Comparison of ENCODE assay signal across 9 mouse cellular contexts in the genomic region with DNA sequence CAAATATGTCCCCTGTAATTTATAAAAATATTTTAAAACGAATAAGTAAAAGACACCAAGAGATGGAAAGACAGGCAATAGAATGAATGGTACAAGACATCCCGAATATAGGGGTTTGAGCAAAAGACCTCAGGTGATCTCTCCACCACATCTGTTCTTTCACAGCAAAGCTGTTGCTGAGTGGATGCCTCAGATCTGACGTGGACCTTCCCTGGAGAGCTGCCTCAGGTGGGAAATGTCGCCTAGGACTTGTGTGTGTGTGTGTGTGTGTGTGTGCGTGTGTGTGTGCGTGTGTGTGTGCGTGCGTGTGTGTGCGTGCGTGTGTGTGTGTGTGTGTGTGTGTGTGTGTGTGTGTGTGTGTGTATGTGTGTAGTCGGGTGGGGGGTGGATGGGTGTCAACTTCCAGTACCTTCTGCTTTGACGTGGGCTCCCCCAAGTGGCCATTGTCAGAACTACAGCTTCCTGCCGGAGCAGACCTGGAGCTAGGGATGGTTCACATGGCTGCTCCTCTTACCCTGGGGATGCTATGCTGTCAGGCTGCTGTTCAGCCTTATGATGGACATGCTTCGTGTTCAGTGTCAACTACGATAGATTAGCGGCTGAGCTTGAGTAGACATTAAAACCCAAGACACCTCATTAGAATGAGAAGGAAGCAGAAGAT. TPM values are rescaled to one million over a fixed set of nuclear protein-coding genes. Genes with fewer than 3 reads are reported as not detected.
DNase-seq lines count a peak whose midpoint lies in the region; ATAC-seq and TF ChIP-seq lines count a peak whose summit lies in the region.
"Had no signal": no experiment of that assay in that cellular context is flagged by ENCODE, and none has a peak within 500 bp of the region (broad histone marks: within the 10 kb centered on the region; RNA-seq: fewer than 3 reads in every experiment).

No protein-coding gene starts in this region.

- H3K27ac ChIP-seq in CH12.LX (ENCODE audit: insufficient read depth, low read depth) = no peak overlapping the region
- no peak overlapping the region for H3K27ac ChIP-seq in embryonic facial prominence, embryonic 11.5 days (replicated peaks; ENCODE audit: low read depth, low read length)
- H3K27ac ChIP-seq in heart, embryonic 10.5 days = no peak overlapping the region

- no peaks in the 10 kb centered on the region for H3K79me2 ChIP-seq in CH12.LX (replicated peaks; ENCODE audit: control insufficient read depth, extremely low read depth, insufficient read depth, poor library complexity, severe bottlenecking)

- dilution Hi-C loops in CH12.LX (cut with MboI; ENCODE audit: extremely low pct_ligation_motif_present, extremely low pct_unique_long_range_greater_than_20kb, low sequenced_read_pairs) = no loop called here

- no peak overlapping the region for H3K4me2 ChIP-seq in CH12.LX (ENCODE audit: insufficient read depth, low read depth, poor library complexity, severe bottlenecking)
- no peak overlapping the region for H3K4me2 ChIP-seq in embryonic facial prominence, embryonic 11.5 days (ENCODE audit: low read depth, low read length)

- WGBS in embryonic facial prominence, embryonic 11.5 days = 27% methylated on average over 13 of the region's 16 CpGs
- WGBS in heart, embryonic 10.5 days = 30% methylated on average over 10 of the region's 16 CpGs

- no peaks in the 10 kb centered on the region for H3K4me1 ChIP-seq in CH12.LX (ENCODE audit: control insufficient read depth in 1 of 2, insufficient read depth in 2 of 2)
- no peaks in the 10 kb centered on the region for H3K4me1 ChIP-seq in embryonic facial prominence, embryonic 11.5 days (ENCODE audit: control insufficient read depth, insufficient read depth, low read length)
- no peaks in the 10 kb centered on the region for H3K4me1 ChIP-seq in heart, embryonic 10.5 days

- H3K9ac ChIP-seq in CH12.LX (ENCODE audit: insufficient read depth, low read depth) = no peak overlapping the region
- H3K9ac ChIP-seq in embryonic facial prominence, embryonic 11.5 days (replicated peaks; ENCODE audit: low read length) = no peak overlapping the region

- peaks cover 79% of the 10 kb centered on the region for H3K27me3 ChIP-seq in CH12.LX (replicated peaks)
- H3K27me3 ChIP-seq in embryonic facial prominence, embryonic 11.5 days (ENCODE audit: control insufficient read depth, insufficient read depth, low read length) = no peaks in the 10 kb centered on the region
- peaks cover 41% of the 10 kb centered on the region for H3K27me3 ChIP-seq in heart, embryonic 10.5 days (ENCODE audit: insufficient read depth, poor library complexity, severe bottlenecking)

- ATAC-seq in embryonic facial prominence, embryonic 11.5 days (replicated peaks; ENCODE audit: insufficient number of reproducible peaks, low FRiP score, low TSS enrichment, low read depth) = no peak

- no peaks in the 10 kb centered on the region for H3K9me3 ChIP-seq in CH12.LX (replicated peaks; ENCODE audit: low read length)
- no peaks in the 10 kb centered on the region for H3K9me3 ChIP-seq in embryonic facial prominence, embryonic 11.5 days (replicated peaks; ENCODE audit: control insufficient read depth, low read length)
- no peaks in the 10 kb centered on the region for H3K9me3 ChIP-seq in heart, embryonic 10.5 days

- H3K36me3 ChIP-seq in CH12.LX (replicated peaks in 1 of 2; ENCODE audit: control insufficient read depth in 1 of 2, insufficient read depth in 1 of 2, low read length in 1 of 2) = no peaks in the 10 kb centered on the region
- no peaks in the 10 kb centered on the region for H3K36me3 ChIP-seq in embryonic facial prominence, embryonic 11.5 days (replicated peaks; ENCODE audit: control insufficient read depth, insufficient read depth, low read depth, low read length)
- H3K36me3 ChIP-seq in heart, embryonic 10.5 days = no peaks in the 10 kb centered on the region

- TF ChIP-seq EP300 in CH12.LX (IDR thresholded peaks at IDR 0.05; ENCODE audit: low read length) = no peak

- DNase-seq in CH12.LX (ENCODE audit: extremely low read depth) = peak; percentile 60
- peak; percentile 91 for DNase-seq in adrenal gland, postnatal 14 days
- peak; percentile 72 for DNase-seq in embryonic facial prominence, embryonic 11.5 days (ENCODE audit: low spot score)
- peak; percentile 84 for DNase-seq in heart, embryonic 10.5 days (ENCODE audit: low spot score)
- DNase-seq in layer of hippocampus, adult 9-11 months = peak; percentile 84
- DNase-seq in lung, postnatal 25 days (ENCODE audit: low spot score) = peak; percentile 66
- peak; percentile 83 for DNase-seq in retina, postnatal 1 day
- peak; percentile 92 for DNase-seq in thymus, postnatal 4 days

- no peak for TF ChIP-seq POLR2A in CH12.LX (IDR thresholded peaks at IDR 0.05; ENCODE audit: low read depth, low read length)

- TF ChIP-seq CTCF in CH12.LX (conservative IDR thresholded peaks at IDR 0.05 in 1 of 2, IDR thresholded peaks at IDR 0.05 in 1 of 2; ENCODE audit: low read depth in 2 of 2, low read length in 2 of 2) = peak; percentile 86 to 87

- H3K4me3 ChIP-seq in CH12.LX (replicated peaks in 1 of 3; ENCODE audit: low read depth in 2 of 3, low read length in 2 of 3, poor library complexity in 1 of 3) = no peak overlapping the region
- H3K4me3 ChIP-seq in embryonic facial prominence, embryonic 11.5 days (ENCODE audit: low read depth, low read length) = no peak overlapping the region
- no peak overlapping the region for H3K4me3 ChIP-seq in heart, embryonic 10.5 days

- TF ChIP-seq RAD21 in CH12.LX (IDR thresholded peaks at IDR 0.05; ENCODE audit: low read depth, low read length) = peak; percentile 80

- in situ Hi-C loops in CH12.LX (cut with MboI; ENCODE audit: low pct_ligation_motif_present, low pct_unique_long_range_greater_than_20kb, low sequenced_read_pairs) = no loop called here

TF ChIP-seq in CH12.LX, 34 proteins besides CTCF, POLR2A, EP300 and RAD21:
- TF ChIP-seq SMC3 (IDR thresholded peaks at IDR 0.05; ENCODE audit: low read depth, low read length) (peak; percentile 75), SIN3A (IDR thresholded peaks at IDR 0.05; ENCODE audit: low read length) (0 out of 2 replicates have a peak, but pooled peaks have one; percentile 26), ZC3H11A (IDR thresholded peaks at IDR 0.05; ENCODE audit: low read depth, low read length) (peak; percentile 38), BHLHE40 (IDR thresholded peaks at IDR 0.05; ENCODE audit: low read depth, low read length) (0 out of 2 replicates have a peak, but pooled peaks have one; percentile 6), POLR2AphosphoS2 (IDR thresholded peaks at IDR 0.05; ENCODE audit: low read depth, low read length) (no peak), ELF1 (IDR thresholded peaks at IDR 0.05; ENCODE audit: low read depth, low read length) (0 out of 2 replicates have a peak, but pooled peaks have one; percentile 22), CHD1 (IDR thresholded peaks at IDR 0.05; ENCODE audit: low read depth, low read length) (no peak), NELFE (IDR thresholded peaks at IDR 0.05; ENCODE audit: low read depth, low read length) (peak; percentile 42; the same call in 1 of the 2 replicates)

RNA-seq across cellular contexts. Expression of gene Tmem63c, which starts 31.7 kb away (rescaled TPM):
- total RNA-seq in CH12.LX (2012; rRNA removed) (0.04 and 0.08 TPM in 2 replicates), CH12.LX (2014; rRNA removed) (0.11 and 0.23 TPM in 2 replicates)
- 0.34 and 0.53 TPM in 2 replicates for polyA plus RNA-seq in CH12.LX (2012; ENCODE audit: insufficient read length, low read depth)
- 1.3 and 1.4 TPM in 2 replicates for total RNA-seq in adrenal gland, postnatal 14 days (2021)
- polyA plus RNA-seq in embryonic facial prominence, embryonic 11.5 days (2014; fragmentation: Nextera tagmentation; extraction: Ambion mirVana) = 0.14 and 0.18 TPM in 2 replicates
- 0.10 TPM in 1 of 2 replicates, not detected in the other for polyA plus RNA-seq in heart, embryonic 10.5 days (2016; fragmentation: Nextera tagmentation; extraction: Ambion mirVana)
- polyA plus RNA-seq: heart, embryonic 16.5 days had no signal

RNA-seq across cellular contexts. Expression of gene Ngb, which starts 49.5 kb away (rescaled TPM):
- total RNA-seq in CH12.LX (2012; rRNA removed) = 0.08 TPM in 1 of 2 replicates, not detected in the other
- total RNA-seq in CH12.LX (2014; rRNA removed) = 0.23 TPM in 1 of 2 replicates, not detected in the other
- 0.15 TPM in 1 of 2 replicates, not detected in the other for polyA plus RNA-seq in CH12.LX (2012; ENCODE audit: insufficient read length, low read depth)
- total RNA-seq in adrenal gland, postnatal 14 days (2021) = 0.41 and 0.60 TPM in 2 replicates
- not detected in 2 replicates for polyA plus RNA-seq in embryonic facial prominence, embryonic 11.5 days (2014; fragmentation: Nextera tagmentation; extraction: Ambion mirVana)
- polyA plus RNA-seq in heart, embryonic 10.5 days (2016; fragmentation: Nextera tagmentation; extraction: Ambion mirVana) = 0.11 and 0.29 TPM in 2 replicates
- polyA plus RNA-seq: heart, embryonic 16.5 days had no signal
